Mouse (Mus musculus) olfactory bulb, adult 2 months (tissue): ENCODE results near the gene Glis3.

Source experiments
- CTCF ChIP-seq: fragments of 200-500 bp; IDR thresholded peaks from 2 replicates; pipeline ENCODE4 v1.5.1; 2012; ENCODE audit warnings: low read depth, mild to moderate bottlenecking, low read length, moderate library complexity; ENCODE audit not compliant: insufficient read depth
- POLR2A ChIP-seq: fragments of 200-500 bp; IDR thresholded peaks from 2 replicates; pipeline ENCODE4 v1.6.1; 2012; ENCODE audit warnings: mild to moderate bottlenecking, low read depth, low read length, moderate library complexity; ENCODE audit not compliant: insufficient read depth

GRCm38 (mm10) chr19:28265776-28266175 is 414.1 kb downstream of the Glis3 start:
- TF ChIP-seq CTCF (no peak), POLR2A (no peak)
